Mouse (Mus musculus): ENCODE results near the gene Hivep3.

Hivep3 gene

DNA sequence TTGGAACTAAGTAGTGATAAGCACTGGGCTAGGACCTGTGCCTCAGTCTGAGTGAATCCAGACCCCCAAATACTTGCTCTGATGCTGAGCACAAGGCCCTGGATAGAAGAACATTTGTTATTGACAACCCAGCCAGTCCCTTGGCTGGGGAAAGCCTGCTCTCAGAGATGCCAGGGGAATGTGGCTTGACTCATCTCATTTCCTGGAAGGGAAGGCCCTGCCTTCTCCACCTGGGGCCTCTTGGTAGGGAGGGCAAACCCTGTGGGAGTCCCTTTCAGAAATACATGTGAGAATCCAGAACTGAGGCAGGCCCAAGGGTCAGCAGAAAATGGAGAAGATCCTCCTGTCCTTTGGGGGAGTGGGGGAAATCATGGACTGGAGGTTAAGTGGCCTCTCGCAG lies 294.1 kb downstream of the Hivep3 start:
- no peak for DNase-seq

DNA sequence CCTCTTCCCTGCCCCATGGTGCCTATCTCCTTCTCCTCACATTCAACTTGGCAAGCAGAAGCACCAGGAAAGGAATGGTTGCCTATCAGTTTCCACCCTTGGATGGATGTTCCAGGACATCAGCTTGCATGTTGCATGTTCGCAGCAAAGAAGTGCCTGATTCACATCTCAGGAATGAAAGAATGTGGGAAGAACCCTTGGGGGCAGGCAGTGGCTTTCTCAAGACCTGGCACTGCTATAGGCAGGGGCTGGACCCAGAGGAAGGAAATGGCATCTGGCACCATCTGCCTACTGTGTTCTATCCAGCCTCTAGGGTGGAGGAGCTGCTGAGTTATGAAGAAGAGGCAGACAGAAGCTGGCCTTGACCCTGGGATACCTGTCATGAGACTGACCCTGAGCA lies 296.4 kb downstream of the Hivep3 start:
- no peak for DNase-seq

DNA sequence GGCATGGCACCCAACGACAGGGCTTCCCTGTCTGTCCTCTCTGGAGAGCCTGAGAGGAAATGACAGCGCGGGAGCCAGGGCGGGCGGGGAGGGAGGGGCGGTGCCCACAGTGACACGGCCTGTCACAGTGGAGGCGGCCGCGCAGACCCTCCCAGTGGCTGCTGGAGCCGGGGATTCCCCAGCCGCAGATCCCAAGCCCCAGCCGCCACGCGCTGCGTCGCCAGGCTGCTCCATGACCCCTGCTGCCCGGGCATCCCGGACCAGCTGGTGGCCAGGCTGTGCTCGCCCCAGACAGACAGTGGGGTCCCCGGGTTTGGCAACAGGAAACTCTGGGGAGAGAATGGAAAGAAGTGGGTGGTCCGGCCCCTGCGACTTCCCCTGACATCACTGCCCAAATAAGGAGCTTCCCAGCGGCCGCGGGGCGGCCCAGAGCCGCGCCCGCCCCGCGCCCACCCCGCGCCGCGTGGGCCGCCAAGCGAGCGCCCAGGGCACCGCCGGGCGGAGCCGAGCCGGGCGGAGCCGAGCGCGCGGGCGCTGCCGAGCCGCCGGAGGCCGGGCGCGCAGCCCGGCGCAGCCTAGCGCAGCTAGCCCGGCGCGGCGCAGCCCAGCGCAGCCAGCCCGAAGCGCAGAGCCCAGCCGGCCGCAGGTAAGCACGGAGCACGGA lies 298.9 kb downstream of the Hivep3 start:
- peak; percentile 43 to 55 for DNase-seq

DNA sequence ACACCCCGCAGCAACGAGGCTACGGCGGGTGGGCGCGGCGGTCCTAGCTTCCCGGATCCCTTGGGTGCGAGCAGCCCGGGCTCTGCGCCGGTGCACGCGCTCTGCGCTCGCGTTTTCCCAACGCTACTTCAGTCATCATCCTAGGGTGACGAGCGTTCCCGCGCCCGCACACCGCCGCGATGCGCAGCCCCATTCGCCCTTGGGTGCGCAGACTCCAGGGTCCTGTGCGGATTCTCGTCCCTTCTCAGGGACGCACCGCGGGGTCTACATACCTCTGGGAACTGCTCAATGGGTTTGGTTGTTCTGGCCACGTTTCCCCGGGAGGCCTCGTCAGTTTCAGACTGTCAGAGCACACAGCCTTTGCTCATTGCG lies 299.4 kb downstream of the Hivep3 start:
- DNase-seq = peak in 1 of 2 experiments; percentile 16

DNA sequence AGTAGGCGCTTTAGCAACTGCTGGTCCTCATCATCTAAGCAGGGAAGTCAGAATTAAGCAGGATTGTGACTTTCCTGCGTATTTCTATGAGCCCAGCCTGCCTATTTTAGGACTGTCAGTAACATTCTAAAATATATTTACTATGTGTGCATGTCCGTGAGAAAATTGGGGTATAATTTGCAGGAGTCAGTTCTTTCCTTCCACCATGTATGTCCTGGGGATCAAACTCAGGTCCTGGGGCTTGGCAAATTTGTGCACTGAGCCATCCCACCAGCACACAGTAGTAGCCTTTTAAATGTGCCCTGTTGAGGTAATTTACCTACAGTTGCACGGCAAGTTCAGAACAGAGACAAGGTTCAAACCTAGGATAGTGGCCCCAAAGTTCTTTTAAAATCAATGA lies 302.7 kb downstream of the Hivep3 start:
- no peak for DNase-seq

DNA sequence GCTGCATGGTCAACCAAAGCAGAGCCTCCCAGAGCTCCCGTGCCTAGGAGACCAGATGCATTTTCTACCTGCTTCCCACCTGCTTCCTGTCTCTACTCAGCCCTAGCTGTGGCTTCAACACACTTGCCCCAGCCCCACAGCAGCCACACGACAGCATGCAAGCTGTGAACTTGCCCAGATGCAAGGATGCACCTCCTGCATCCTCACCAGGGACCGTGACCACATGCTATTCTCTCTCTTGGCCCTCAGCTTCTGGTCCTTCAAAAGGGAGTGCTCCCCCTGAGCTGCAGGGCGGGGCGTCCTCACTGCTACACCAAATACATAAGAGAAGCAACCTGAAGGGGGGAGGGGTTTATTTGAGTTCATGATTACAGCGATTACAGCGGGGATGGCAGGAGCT lies 303.4 kb downstream of the Hivep3 start:
- no peak for DNase-seq

DNA sequence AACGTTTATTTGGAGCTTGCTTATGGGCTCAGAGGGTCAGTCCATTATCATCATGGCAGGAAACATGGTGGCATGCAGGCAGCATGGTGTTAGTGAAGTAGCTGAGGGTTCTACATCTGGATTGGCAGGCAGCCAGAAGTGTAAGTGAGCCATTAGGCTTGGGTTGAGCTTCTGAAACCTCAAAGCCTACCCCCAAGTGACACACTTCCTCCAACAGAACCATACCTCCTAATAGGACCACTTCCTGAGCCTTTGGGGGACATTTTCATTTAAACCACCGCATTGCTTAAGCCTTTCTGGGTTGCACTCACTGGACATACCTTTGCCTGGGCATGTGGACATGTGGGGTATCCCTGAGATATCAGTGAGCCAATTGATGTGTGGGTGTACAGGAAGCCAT lies 307.9 kb downstream of the Hivep3 start:
- DNase-seq = no peak

DNA sequence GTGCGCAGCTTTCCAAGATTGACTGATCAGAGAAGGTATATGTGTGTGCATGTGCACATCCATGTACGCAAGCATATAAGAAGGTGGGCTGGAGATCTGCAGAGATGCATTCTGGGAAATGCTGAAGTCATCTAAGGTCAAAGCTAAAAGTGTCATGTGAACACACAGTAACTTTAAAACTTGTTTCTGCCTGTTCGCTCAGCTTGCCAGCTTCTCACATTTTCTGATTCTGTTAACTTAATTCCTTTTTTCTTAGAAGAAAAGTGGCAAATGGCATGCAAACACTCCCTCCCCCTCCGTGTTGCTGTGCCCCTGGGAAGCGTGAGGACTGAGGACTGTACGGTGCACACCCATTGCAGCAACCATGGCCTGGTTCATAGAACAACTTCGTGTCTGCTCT lies 308.9 kb downstream of the Hivep3 start:
- no peak for DNase-seq

DNA sequence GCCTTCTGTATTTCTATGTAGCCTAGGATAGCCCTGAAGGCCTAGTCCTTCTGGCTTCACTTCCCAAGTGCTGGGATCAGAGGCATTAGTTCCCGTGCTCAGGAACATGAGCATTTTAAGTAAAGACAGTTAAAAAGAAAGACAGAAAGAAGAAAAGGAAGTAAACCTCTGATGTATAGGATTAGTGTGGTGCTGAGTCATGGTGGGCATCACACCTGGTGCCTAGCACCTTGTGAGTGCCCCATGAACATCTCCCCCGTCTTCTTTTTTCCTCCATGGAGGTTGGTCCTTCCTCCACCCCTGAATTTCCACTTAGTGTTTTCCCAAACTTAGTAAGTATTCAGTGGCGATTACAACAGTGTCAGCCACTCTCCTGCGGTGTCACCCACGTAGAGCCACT lies 311.0 kb downstream of the Hivep3 start:
- no peak for DNase-seq

DNA sequence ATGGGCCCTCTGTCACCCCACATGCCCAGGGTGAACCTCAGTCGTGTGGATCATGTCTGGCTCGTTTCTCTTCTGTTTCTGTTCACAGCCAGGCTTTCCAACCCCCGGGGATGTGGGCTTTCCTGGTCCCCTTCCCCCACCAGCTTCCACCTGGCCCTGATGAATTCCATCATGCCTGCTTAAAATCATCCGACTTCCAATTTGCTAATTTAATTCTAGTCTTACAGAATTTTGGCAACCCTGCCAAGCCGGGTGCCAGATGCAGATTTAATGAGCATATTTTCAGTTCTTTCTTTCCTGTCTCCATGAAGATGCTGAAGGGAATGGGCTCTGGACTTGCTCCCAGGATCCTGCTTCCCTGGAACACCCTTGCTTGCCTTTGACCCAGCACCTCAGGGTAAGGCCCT lies 311.6 kb downstream of the Hivep3 start:
- no peak for DNase-seq

DNA sequence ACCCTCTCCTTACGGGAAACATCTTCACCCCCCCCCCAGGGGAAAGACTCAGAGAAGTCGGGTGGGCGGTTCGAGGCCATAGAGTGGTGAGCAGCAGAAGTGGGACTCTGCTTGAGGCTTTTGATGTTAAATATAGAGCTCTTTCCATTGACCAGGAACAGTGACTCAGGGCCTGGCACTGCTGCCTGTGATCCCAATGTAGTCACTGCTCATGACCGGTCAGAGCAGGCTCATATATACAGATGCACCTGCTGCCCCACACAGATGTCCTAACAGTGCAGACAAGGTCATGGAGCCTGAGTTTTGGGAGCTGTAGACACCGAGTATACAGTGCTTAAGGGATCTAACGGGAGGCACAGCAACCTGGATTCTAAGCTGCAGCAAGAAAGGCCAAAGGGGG lies 312.3 kb downstream of the Hivep3 start:
- no peak for DNase-seq

DNA sequence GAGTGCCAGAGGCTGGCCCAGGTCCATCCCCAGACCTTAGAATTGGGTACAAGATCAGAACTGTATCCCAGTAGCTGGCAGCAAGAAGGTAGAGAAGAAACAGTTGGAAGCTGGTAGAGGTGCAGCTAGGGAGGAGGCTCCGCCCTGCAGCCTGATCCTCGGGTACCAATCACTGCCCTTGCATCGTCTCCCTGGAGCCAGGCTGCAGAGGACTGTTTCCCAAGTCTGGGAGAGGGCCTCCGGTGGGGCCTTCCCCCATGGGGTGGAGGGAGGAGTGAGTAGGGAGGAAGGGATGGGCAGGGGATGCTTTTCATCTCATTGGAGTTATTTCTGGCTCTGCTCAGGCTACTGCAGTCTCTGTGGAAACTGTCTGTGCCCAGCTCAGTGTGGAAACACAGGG lies 313.5 kb downstream of the Hivep3 start:
- DNase-seq = no peak

DNA sequence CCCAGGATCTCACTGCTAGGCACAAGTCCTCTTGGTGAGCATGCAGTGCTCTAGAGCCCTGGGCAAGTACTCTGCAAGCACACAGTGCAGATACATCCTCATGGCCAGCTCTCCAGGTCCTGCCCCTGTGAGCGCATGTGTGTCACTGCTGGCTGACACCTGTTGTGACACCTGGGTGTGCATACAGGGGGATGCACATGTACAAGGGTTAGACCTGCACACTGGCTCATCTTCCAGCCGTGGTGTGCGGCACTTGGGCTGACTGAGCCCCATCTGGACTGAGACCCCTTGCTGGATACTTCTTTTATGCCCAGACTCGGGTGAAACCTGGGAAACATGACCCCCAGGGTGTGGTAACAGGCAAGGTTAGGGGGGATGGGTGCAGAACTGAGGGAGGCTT lies 314.7 kb downstream of the Hivep3 start:
- no peak for DNase-seq

DNA sequence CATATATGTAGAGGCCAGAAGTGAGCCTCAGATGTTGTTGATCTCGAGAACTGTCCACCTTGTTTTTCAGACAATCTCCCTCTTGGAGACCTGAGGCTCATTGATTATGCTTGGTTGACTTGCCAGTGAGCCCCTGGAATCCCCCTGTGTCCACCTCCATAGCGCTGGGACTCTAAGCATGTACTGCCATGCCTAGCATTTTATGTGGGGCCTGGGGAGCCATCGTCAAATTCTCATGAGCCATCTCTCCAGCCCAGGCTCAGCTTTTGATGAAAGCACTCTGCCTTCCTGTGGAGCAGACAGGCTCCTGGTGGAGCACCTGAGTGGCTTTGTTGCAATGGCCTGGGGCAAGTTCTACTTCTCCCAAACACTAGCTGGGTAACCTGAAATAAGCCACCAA lies 316.3 kb downstream of the Hivep3 start:
- DNase-seq = no peak

DNA sequence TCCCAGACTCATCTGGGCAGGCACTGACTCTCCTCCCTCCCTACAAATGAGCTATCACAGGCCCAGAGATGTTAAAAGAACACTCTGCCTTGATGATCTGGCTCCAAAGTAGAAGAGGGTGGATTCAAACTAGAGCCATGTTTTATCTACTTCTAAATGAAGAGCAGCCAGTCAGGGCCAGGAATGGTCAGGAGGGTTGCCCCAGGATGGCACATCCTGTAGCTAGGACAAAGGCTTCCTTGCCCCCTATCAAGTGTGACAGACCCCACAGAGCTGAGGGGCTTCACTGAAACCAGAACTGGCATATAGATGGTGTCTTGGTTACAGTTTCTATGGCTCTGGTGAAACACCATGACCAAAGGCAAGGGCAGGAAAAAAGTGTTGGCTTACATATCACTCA lies 318.9 kb downstream of the Hivep3 start:
- DNase-seq = no peak

DNA sequence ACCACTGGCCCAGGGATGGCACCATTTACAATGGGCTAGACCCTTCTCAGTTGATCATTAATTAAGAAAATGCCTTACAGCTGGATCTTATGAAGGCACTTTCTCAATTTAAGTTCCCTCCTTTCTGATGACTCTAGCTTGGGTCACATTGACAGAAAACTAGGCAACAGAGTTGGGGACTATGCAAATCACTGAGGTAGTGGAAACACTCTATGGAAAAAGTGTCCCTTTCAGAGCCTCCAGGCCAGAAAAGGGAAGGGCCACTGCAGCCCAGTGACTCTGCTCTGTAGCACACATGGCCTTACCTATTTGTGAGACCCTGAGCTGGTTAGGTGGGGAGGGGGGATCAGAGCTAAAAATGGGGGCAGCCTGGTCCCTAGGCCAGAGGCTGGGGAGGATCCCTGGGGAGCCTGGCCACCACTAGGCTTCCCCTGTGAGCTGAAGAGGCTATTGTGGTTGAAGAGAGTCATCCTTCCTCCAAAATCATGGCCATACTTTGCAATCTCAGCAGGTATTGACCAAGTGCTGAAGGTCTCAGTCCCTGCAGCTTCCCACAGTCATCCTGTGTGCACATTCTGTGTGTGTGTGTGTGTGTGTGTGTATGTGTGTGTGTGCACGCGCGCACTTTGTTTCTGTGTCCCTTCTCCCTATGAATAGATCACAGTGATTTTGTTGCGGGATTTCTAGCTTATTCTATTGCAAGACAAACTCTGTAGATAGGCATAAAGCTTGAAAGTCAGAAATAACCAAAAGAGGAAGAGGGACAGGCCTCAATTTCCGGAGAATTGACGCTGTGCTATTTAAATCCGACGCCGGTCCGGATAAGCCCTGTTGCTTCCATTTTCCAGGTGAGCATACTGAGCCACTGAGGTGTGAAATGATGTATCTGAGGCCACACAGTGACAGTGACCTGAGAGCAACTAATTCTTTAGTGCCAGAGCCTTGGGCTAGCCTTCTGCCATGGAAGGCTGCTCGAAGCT lies 319.7 kb downstream of the Hivep3 start:
- peak; percentile 20 to 37 for DNase-seq

DNA sequence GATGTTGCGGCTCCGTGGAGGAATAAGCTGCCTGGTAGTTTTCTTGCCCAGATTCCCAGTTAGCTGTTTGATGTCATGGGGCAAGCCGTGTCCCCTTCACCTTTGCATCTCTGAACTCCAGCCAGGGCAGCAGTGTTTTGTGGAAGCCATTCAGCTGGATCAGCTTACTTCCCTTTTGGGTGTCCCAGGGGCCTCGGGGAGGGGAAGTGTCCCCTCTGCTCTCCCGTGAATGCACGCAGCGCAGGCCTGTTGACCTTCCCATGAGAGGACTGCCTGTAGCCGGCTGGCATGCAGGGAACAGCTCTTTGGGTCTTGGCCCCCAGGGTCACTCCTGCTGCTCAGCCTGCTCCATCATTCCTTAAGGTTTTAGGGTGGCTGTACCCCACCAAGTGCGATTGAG lies 320.6 kb downstream of the Hivep3 start:
- peak; percentile 60 to 71 for DNase-seq

DNA sequence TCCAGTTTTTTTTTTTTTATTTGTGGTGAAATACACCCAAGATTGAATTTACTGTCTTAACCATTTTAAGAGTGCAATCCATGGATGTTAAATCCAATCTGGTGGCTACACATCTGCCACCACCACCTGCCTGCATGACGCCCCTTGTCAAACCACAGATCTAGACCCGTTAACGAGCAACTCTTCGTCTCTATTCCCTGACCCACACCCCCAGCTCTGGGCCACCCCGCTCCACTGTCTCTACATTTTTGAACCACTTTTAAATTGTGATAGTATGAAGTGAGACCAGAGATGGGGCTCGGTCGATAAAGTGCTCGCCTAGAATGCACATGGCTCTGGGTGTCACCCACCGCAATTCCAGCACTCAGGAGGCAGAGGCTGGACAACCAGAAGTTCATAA lies 322.9 kb downstream of the Hivep3 start:
- DNase-seq = no peak

DNA sequence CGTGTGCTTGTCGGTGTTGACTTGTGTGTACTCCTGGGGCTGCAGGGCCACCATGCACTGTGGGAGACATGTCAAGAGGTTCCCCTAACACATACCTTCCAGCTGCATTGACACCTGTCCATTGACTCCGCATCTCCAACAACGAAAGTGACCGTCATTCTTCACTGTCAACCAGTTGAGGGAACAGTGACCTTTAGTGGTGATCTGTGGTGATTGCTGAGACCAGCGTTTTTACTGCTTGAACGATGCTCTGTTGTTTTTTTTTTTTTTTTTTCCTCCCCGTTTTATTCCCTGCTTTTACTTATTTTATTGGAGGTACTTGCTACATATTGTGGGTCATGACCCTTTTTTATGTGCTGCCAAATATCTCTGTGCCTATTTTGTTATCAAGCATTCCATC lies 323.9 kb downstream of the Hivep3 start:
- DNase-seq = no peak

DNA sequence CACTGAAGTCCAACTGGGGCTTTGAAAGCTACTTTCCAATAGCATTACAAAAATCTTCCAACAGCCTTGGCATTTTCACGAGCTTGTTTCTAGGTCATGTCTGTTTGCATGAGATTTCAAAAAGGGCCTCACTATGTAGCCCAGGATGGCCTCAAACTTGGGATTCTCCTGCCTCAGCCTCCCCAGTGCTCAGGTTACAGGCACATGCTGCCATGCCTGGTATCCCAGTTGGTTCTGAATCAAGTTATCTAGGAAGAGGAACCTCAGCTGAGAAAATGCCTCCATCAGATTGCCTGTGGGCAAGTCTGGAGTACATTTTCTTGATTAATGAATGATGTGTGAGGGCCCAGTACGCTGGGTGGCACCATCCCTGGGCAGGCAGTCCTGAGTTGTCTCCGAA lies 324.6 kb downstream of the Hivep3 start:
- DNase-seq = no peak

DNA sequence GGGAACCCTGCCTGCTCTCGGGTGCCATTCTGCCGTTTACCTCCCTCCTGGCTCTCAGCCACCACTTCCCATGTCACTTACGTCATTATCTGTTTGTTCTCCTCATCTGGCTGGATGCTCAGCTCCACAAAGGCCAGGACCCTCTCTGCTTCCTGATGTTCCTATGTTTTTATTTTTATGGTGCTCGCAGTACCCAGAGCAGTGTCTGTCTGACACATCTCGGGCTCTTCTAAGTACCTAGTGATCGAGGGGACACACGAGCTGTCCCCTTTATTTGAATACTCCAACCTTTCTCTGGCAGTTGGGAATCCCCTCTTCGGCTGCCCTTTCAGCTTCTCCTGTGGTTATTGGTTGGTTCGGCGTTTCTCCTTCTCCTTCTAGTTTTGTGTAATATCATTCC lies 325.2 kb downstream of the Hivep3 start:
- no peak for DNase-seq

DNA sequence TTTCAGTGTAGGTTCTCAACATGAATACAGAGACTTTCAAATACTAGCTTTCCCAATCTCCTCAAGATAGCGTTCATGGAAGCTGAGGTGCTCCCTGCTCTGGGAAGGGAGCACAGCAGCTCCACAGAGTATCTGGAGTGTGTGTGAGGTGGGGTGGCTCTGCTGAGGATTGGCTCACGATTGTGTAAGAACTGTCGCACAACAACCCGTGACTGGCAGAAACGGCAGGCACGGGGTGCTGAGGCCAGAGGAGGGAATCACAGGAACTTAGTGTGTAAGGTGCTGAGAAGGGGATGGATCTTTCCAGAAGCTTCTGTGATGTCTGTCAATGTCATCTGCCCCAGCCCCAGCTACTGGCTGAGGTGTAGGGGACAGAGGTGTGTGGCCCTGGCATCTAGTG lies 328.1 kb downstream of the Hivep3 start:
- no peak for DNase-seq

DNA sequence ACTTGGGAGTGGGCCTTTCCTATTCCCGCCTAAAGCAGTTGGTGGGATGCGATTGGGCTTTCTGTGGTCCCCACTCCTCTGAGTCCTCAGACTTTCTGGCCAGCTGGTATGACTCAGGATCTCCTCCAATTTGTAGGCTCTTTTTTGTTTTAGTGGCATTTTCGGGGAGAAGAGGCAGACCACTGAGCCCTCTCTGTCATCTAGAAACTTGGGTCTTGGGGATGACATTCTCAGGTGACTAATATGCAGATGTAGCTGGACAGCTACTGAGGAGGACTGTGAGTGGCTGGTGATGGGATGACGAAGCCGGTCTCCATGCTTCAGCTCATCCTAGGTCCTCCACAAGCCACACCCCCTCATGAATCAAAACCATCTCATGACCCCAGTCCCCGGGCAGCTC lies 328.6 kb downstream of the Hivep3 start:
- no peak for DNase-seq

DNA sequence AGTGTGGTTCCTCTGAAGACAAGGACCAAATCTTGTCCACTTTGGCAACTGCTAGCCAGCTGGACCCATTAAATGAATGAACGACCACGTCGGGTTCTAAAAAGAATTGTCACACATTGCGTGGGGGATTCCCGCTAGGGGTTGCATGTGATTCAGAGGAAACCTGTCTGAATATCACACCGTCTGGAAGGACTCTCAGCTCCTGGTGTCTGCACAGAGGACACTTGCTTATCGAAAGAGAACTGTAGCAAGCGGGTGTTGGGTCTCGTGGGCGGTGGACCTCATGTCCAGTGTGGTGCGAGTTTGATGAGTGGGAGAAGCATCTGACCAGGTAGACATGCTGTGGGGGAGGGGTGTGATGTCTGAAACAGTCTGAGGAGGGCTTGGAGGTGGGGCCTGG lies 329.2 kb downstream of the Hivep3 start:
- DNase-seq = no peak

All from spleen, adult 18-20 months (tissue).